Mouse (Mus musculus) kidney, adult 2 months (tissue): ENCODE data around the gene Caml. TPM values are rescaled to one million over a fixed set of nuclear protein-coding genes. Genes with fewer than 3 reads are reported as not detected.
"Not testable (repeated sequence)": the region's sequence is repeated elsewhere in the genome, so short reads cannot be mapped to it uniquely, and the experiment has no call there.

ENCODE experiments used
- DNase-seq: peaks from one replicate; pipeline ENCODE4 v3.0.0; 2021
- H3K27ac ChIP-seq: fragments of 200-500 bp; 2 replicates; pipeline ENCODE4 v1.5.1; 2012; ENCODE audit warnings: low read depth, low read length, control low read depth, inconsistent platforms; ENCODE audit not compliant: insufficient read depth
- H3K27me3 ChIP-seq: fragments of 200-500 bp; replicated peaks from 2 replicates; pipeline ENCODE4 v1.6.1; 2012; ENCODE audit warnings: mild to moderate bottlenecking, moderate library complexity, low read length, inconsistent platforms; ENCODE audit not compliant: control insufficient read depth, insufficient read depth
- H3K36me3 ChIP-seq: fragments of 200-500 bp; 2 replicates; pipeline ENCODE4 v1.6.1; 2012; ENCODE audit warnings: mild to moderate bottlenecking, moderate library complexity, low read length, inconsistent platforms; ENCODE audit not compliant: control insufficient read depth, insufficient read depth
- H3K4me1 ChIP-seq: fragments of 200-500 bp; 2 replicates; pipeline ENCODE4 v1.6.1; 2011; ENCODE audit warnings: low read length; ENCODE audit not compliant: control insufficient read depth, insufficient read depth
- H3K4me3 ChIP-seq: fragments of 200-500 bp; 2 replicates; pipeline ENCODE4 v1.5.1; 2011; ENCODE audit warnings: mild to moderate bottlenecking, low read depth, low read length, control low read depth; ENCODE audit not compliant: insufficient read depth
- CTCF ChIP-seq: fragments of 200-500 bp; conservative IDR thresholded peaks from 2 replicates; pipeline ENCODE4 v1.5.1; 2011; ENCODE audit warnings: low read depth, mild to moderate bottlenecking, control low read depth, low read length, moderate library complexity, mixed read lengths; ENCODE audit not compliant: insufficient read depth, insufficient read length
- POLR2A ChIP-seq: fragments of 200-500 bp; IDR thresholded peaks from one replicate; pipeline ENCODE4 v1.6.1; 2011; ENCODE audit warnings: low read depth, low read length, control low read depth
- WGBS: fragments of 180-500 bp; shearing (Covaris S2); methylation state at CpG from one replicate; pipeline ENCODE4 v1.1.7; 2018; 5-methylcytosine and 5-hydroxymethylcytosine counted together
- polyA plus RNA-seq: library from polyadenylated mRNA; depleted of rRNA; stranded (reverse); fragments of >200 nt; gene quantifications from 2 replicates; pipeline ENCODE4 v1.2.3, GENCODE M21; 2012; rRNA removed

The Caml gene
- 21.4 and 26.6 TPM in 2 replicates for polyA plus RNA-seq

DNA sequence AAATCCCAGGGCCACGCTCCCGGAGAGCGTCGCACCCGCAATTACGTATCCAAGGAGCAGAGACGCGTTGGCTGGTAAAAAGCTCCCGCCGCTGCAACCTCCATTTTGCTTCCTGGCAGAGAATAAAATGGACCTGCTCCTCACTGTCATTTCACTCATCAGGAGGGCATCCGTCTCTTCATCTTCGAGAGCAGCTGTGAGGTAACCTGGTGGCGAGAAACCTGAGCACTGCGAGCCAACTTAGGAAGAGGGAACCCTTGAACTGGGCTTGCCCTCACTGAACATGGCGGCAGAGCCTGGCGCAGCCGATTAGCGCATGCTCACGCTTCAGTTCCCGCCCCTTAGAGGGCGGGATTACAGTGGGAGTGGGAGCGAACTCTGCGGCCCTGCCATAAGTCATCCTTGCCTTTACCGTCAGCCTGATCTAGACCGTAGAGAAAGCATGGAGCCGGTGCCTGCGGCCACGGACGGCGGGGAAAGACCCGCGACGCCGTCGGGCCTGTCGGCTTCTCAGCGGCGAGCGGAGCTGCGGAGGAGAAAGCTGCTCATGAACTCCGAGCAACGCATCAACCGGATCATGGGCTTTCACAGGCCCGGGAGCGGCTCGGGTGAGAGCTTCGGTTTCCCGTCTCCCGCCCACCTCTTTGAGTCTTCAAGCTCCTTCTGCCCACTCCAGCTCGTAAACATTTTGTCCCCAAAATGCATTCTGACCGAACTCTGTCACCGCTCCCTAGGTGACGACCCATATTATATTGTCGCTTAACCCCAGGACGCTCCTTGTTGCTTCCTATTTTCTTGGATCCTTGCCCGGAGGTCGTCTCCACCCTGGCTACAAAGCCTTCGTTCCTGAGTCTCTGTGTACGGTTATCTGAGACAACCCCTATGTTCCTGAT lies at the start of gene Caml:
Gene Caml (plus strand): TSS at position 357 of the 893 bp plus-strand sequence.
- Histone ChIP-seq H3K36me3 (no peaks in the 10 kb centered on the region), H3K27ac (peak within 1 kb of the TSS; percentile 90), H3K4me1 (0 out of 2 replicates have a peak, but pooled peaks cover 4% of the 10 kb centered on the region), H3K27me3 (no peaks in the 10 kb centered on the region), H3K4me3 (peak within 1 kb of the TSS; percentile 88)
- peak; percentile 93 for DNase-seq
- under 1% methylated on average over 59 of the region's 59 CpGs for WGBS
- peak; percentile 62 for TF ChIP-seq POLR2A
- no peak for TF ChIP-seq CTCF

DNA sequence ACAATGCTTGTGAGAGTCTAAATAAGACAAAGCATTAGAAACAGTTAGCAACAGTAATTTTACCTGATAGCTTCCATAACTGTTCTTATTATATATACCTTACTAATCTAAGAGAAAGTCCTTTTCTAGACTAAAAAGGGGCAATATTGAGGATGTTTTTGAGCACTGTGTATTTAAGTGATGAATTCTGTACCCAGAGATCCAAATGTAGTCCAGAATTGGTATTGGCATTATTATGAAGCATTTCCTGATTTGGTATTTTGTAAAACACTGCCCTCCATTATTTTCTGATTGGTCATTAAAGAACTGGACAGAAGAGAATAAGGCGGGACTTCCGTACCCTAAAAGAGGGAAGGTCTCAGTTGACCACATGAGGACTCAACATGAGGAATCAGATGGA lies 49.4 kb upstream of the Caml start, which contains the start of gene Tmed9:
Gene Tmed9 (plus strand): TSS at position 301 of the 400 bp plus-strand sequence.
- Histone ChIP-seq H3K27me3 (no peaks in the 10 kb centered on the region), H3K36me3 (no peaks in the 10 kb centered on the region), H3K4me3 (no peak within 1 kb of the TSS), H3K27ac (no peak within 1 kb of the TSS), H3K4me1 (peaks cover 8% of the 10 kb centered on the region; the same call in 1 of the 2 replicates)
- DNase-seq, result no peak
- TF ChIP-seq POLR2A (no peak), CTCF (no peak)
- 96% methylated on average over 2 of the region's 2 CpGs for WGBS

DNA sequence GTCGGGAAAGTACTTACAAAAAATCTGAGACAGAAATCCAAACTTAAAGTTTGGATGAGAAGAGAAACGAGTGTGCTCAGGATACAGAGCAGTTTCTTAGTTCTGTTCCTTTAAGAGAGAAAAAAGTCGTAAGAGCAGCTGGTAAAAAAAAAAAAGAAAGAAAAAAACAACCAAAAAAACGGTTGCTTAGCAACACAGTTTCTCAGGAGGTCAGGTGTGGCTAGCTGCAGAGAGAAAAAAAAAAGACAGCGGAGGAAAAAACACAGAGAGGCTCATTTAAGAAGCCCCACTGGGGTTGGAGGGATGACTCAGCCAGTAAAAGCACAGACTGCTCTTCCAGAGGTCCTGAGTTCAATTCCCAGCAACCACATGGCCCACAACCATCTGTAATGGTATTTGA lies 48.5 kb upstream of the Caml start:
- H3K36me3 ChIP-seq, result no peaks in the 10 kb centered on the region
- no peak overlapping the region for H3K4me3 ChIP-seq
- H3K27me3 ChIP-seq, result no peaks in the 10 kb centered on the region
- 57% methylated on average over 5 of the region's 5 CpGs for WGBS
- peaks cover 6% of the 10 kb centered on the region; the same call in 1 of the 2 replicates for H3K4me1 ChIP-seq
- TF ChIP-seq POLR2A, result no peak
- TF ChIP-seq CTCF, result no peak
- no peak overlapping the region for H3K27ac ChIP-seq
- no peak for DNase-seq

DNA sequence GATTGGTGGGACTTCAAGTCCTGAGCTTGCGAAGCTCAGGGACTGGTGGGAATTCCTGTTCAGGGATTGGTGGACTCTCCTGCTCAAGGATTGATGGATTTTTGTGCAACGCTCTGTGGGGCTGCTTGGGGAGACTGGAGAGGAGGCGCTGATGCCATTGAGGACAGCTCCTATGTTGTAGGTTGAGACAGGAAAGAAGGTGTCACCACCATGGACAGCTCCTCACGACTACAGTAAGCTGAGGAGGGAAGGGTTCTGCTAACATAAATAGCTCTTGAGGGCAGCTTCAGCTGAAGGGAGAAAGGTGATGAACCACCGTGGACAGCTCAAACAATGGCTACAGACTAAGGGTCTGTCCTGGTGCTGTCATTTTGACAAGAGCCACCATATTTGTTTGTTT lies 46.9 kb upstream of the Caml start:
- no peak overlapping the region for H3K4me3 ChIP-seq
- H3K36me3 ChIP-seq, result no peaks in the 10 kb centered on the region
- 65% methylated on average over 5 of the region's 5 CpGs for WGBS
- TF ChIP-seq CTCF (no peak), POLR2A (no peak)
- DNase-seq, result no peak
- H3K27me3 ChIP-seq, result no peaks in the 10 kb centered on the region
- no peaks in the 10 kb centered on the region for H3K4me1 ChIP-seq
- no peak overlapping the region for H3K27ac ChIP-seq

DNA sequence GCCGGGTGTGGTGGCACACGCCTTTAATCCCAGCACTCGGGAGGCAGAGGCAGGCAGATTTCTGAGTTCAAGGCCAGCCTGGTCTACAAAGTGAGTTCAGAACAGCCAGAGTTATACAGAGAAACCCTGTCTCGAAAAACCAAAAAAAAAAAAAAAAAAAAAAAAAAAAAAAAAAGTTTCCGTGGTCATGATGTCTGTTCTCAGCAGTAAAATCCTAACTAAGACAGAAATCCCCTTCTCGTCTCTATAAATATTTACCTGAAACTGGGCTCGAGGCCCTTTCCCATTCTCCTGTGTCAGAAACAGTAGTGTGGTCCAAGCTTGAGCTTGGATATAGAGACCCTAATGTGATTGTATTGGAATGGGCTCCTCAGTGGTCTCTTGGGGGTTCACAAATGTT lies 45.9 kb upstream of the Caml start:
- H3K36me3 ChIP-seq, H3K4me3 ChIP-seq, DNase-seq, H3K4me1 ChIP-seq, H3K27ac ChIP-seq, H3K27me3 ChIP-seq: not testable (repeated sequence)
- WGBS, result 90% methylated on average over 7 of the region's 7 CpGs

DNA sequence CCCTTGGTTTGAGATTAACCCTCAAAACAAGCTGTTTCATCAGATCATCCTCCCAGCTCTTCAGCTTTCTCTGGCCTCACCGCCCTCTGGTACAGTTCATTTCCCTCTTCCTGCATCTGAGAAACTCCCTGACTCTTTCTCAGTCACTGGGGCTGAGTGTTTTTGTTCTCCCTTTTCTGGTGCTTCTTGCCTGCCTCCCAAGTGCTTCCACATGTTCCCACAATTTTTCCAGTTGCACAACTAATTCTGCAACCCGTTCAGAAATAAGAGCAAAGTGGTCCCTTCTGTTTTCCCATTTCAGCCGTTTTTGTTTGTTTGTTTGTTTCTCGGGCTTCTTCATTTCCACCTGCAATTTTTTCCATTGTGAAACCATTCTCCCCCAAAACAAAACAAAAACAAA lies 44.7 kb upstream of the Caml start:
- no peaks in the 10 kb centered on the region for H3K36me3 ChIP-seq
- H3K27ac ChIP-seq, result no peak overlapping the region
- 76% methylated on average over 4 of the region's 4 CpGs for WGBS
- H3K4me1 ChIP-seq, result no peaks in the 10 kb centered on the region
- H3K4me3 ChIP-seq, result no peak overlapping the region
- no peaks in the 10 kb centered on the region for H3K27me3 ChIP-seq
- TF ChIP-seq CTCF (no peak), POLR2A (no peak)
- DNase-seq, result no peak

DNA sequence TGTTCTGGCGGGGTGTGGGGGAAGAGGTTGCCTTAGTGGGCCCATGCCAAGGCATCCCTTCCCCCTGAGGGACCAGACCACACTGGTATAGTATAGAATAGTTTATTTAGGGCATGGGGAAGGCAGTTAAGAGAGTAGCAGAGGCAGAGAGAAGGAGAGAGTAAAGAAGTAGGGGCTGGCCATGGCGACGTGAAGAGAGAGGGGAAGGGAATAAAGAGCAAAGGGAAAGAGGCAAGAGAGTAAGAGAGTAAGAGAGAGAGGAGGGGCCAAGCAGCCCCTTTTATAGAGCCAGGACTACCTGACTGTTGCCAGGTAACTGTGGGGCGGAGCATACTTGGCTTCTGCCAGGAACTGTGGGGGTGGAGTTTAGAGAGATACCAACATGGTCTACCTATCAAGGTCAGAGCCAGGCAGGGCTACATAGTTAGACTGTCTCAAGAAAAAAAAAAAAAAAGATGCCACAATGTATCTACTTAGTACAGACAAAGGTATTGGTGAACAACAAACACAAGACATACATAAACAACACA lies 30.8 kb upstream of the Caml start:
- no peak overlapping the region for H3K27ac ChIP-seq
- H3K4me1 ChIP-seq, result no peaks in the 10 kb centered on the region; the same call in 1 of the 2 replicates
- WGBS, result 81% methylated on average over 4 of the region's 4 CpGs
- peak; percentile 39 for DNase-seq
- no peak overlapping the region for H3K4me3 ChIP-seq
- no peak for TF ChIP-seq POLR2A
- TF ChIP-seq CTCF, result no peak
- no peaks in the 10 kb centered on the region; the same call in 1 of the 2 replicates for H3K36me3 ChIP-seq
- no peaks in the 10 kb centered on the region for H3K27me3 ChIP-seq
